Mouse (Mus musculus) embryonic fibroblast, embryonic 13.5 days (primary cell): ENCODE data around the gene Scarb2. TPM values are rescaled to one million over a fixed set of nuclear protein-coding genes. Genes with fewer than 3 reads are reported as not detected.

ENCODE experiments used
- H3K27ac ChIP-seq: 2 replicates; pipeline ENCODE4 v1.5.1; 2012; ENCODE audit warnings: low read length, control low read depth, inconsistent platforms; ENCODE audit not compliant: insufficient read depth
- H3K4me1 ChIP-seq: 2 replicates; pipeline ENCODE4 v1.6.1; 2011; ENCODE audit warnings: low read length; ENCODE audit not compliant: control insufficient read depth, insufficient read depth
- H3K4me3 ChIP-seq: 2 replicates; pipeline ENCODE4 v1.5.1; 2011; ENCODE audit warnings: mild to moderate bottlenecking, control low read depth, low read length; ENCODE audit not compliant: insufficient read depth
- CTCF ChIP-seq: IDR thresholded peaks from 2 replicates; pipeline ENCODE4 v1.5.1; 2011; ENCODE audit warnings: mild to moderate bottlenecking, control low read depth, low read length, moderate library complexity, borderline replicate concordance; ENCODE audit not compliant: insufficient read depth
- POLR2A ChIP-seq: IDR thresholded peaks from 2 replicates; pipeline ENCODE4 v1.6.1; 2011; ENCODE audit warnings: low read depth, mild to moderate bottlenecking, control low read depth, low read length, moderate library complexity
- polyA plus RNA-seq: library from polyadenylated mRNA; stranded (reverse); fragments of >200 nt; gene quantifications from 2 replicates; pipeline ENCODE4 v1.2.4, GENCODE M21; 2011; ENCODE audit warnings: low read depth; ENCODE audit not compliant: missing spikeins, insufficient read length

The Scarb2 gene
- polyA plus RNA-seq, 1 experiment: 79.3 TPM

GRCm38 (mm10) chr5:92413271-92413981 is 93.2 kb downstream of the Scarb2 start:
- TF ChIP-seq CTCF (no peak), POLR2A (no peak)
- Histone ChIP-seq H3K4me1 (no peaks in the 10 kb centered on the region), H3K4me3 (no peak overlapping the region), H3K27ac (no peak overlapping the region)

GRCm38 (mm10) chr5:92411461-92412140 is 95.0 kb downstream of the Scarb2 start:
- TF ChIP-seq POLR2A: no peak
- no peaks in the 10 kb centered on the region for H3K4me1 ChIP-seq
- no peak overlapping the region for H3K27ac ChIP-seq
- no peak overlapping the region for H3K4me3 ChIP-seq

DNA sequence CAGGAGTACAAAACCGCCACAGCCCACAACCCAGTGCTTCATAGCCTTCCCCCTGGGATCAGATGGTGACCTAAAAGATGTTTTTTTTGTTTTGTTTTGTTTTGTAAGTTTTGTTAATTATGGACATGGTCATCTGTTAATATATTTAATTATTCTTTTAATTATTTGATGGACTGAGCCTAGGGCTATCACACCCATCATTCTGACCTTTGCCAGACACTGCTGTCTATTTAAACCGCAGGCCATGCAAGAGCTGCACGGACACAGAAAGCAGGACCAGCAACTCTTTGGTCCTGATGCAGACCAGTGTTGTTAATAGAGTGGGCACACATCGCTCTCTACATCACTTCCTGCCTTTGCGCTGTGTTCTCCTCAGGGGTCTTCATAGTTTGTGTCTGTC is 96.1 kb downstream of the Scarb2 start:
- Histone ChIP-seq H3K4me1 (no peaks in the 10 kb centered on the region), H3K4me3 (no peak overlapping the region), H3K27ac (no peak overlapping the region)
- TF ChIP-seq POLR2A: no peak
- TF ChIP-seq CTCF: no peak

- TF ChIP-seq POLR2A: no peak
- Histone ChIP-seq H3K4me3 (no peak overlapping the region), H3K4me1 (no peaks in the 10 kb centered on the region), H3K27ac (no peak overlapping the region)
Measured at GRCm38 (mm10) chr5:92409361-92410155, 97.1 kb downstream of the Scarb2 start.

DNA sequence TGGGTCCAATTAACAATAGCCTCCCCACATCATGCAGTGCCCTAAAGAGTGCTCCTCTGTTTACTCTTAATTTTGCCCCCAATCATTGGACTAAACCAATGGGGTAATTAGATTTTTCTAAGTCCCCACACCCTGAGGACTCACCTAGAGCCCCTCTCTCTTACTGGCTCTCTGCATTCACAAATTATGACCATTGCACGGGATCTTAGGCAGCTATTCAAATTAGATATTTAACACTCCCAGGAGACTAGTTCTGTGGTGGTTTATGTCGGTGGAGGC is 102.3 kb downstream of the Scarb2 start:
- H3K4me1 ChIP-seq: no peaks in the 10 kb centered on the region
- no peak for TF ChIP-seq CTCF
- TF ChIP-seq POLR2A: no peak
- no peak overlapping the region for H3K27ac ChIP-seq
- no peak overlapping the region for H3K4me3 ChIP-seq

- H3K27ac ChIP-seq: no peak overlapping the region
- H3K4me1 ChIP-seq: no peaks in the 10 kb centered on the region
- H3K4me3 ChIP-seq: no peak overlapping the region
- TF ChIP-seq CTCF (no peak), POLR2A (no peak)
Measured at GRCm38 (mm10) chr5:92403562-92404399, 102.9 kb downstream of the Scarb2 start.

DNA sequence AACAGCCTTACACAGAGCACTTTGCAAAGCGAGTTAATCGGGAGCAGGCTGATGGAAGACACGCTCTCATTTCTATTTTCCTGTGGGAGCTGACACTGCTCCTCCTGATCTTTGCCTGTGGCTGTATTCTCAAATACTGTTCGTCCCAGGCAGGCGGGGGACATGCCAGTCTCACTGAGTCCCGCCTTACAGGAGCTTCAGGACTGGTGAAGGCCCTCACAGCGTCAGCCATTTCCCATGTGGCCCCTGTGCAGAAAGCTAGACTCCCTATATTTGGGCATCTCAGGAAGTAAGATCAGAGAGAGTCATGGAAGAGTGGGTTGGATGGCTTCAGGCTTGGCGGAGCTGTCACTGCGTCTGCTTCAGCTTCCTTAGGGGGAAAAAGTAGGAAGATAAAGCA is 103.8 kb downstream of the Scarb2 start:
- no peak overlapping the region for H3K4me3 ChIP-seq
- no peak overlapping the region for H3K27ac ChIP-seq
- H3K4me1 ChIP-seq: no peaks in the 10 kb centered on the region
- TF ChIP-seq POLR2A (no peak), CTCF (no peak)

DNA sequence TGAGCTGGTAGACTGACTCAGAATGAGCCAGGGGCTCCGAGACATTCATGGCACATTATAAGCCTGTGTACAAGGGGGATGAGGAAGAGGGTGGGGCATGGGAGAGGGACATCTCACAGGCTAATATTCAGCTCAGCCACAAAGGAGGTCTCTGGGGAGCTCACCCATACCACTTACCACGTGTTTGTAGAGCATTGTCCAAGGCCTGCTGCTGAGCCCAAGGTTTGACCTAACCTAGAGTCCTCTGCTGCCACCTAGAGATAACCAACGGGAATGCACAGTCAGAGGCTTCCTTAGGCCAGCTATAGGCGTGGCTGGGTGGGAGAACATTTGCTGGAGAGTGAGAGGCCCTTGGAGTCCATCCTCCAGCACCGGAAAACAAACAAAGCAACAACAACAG is 108.5 kb downstream of the Scarb2 start:
- Histone ChIP-seq H3K4me3 (no peak overlapping the region), H3K4me1 (no peaks in the 10 kb centered on the region), H3K27ac (no peak overlapping the region)
- TF ChIP-seq POLR2A (no peak), CTCF (peak; percentile 60)

- H3K4me3 ChIP-seq: no peak overlapping the region
- H3K4me1 ChIP-seq: no peaks in the 10 kb centered on the region
- TF ChIP-seq POLR2A: no peak
- TF ChIP-seq CTCF: no peak
- H3K27ac ChIP-seq: no peak overlapping the region
Measured at GRCm38 (mm10) chr5:92396476-92396875, 110.2 kb downstream of the Scarb2 start.
